Mouse (Mus musculus) thymus, adult 2 months (tissue): Measurements from ENCODE around the gene Selenof. TPM values are rescaled to one million over a fixed set of nuclear protein-coding genes. Genes with fewer than 3 reads are reported as not detected.

Experiments
- DNase-seq: peaks from one replicate; pipeline ENCODE4 v3.0.0; 2021
- H3K27ac ChIP-seq: fragments of 200-500 bp; 2 replicates; pipeline ENCODE4 v1.5.1; 2012; ENCODE audit warnings: low read length, control low read depth; ENCODE audit not compliant: control insufficient read depth, insufficient read depth
- H3K27me3 ChIP-seq: fragments of 200-500 bp; 2 replicates; pipeline ENCODE4 v1.6.1; 2012; ENCODE audit warnings: mild to moderate bottlenecking, low read length, moderate library complexity, mixed read lengths; ENCODE audit not compliant: control insufficient read depth, insufficient read depth
- H3K36me3 ChIP-seq: fragments of 200-500 bp; 2 replicates; pipeline ENCODE4 v1.6.1; 2012; ENCODE audit warnings: mild to moderate bottlenecking, low read length, moderate library complexity; ENCODE audit not compliant: control insufficient read depth, insufficient read depth
- H3K4me1 ChIP-seq: fragments of 200-500 bp; replicated peaks from 2 replicates; pipeline ENCODE4 v1.6.1; 2012; ENCODE audit warnings: low read length; ENCODE audit not compliant: control insufficient read depth, insufficient read depth
- H3K4me3 ChIP-seq: fragments of 200-500 bp; 2 replicates; pipeline ENCODE4 v1.5.1; 2012; ENCODE audit warnings: mild to moderate bottlenecking, low read length, control low read depth, moderate library complexity; ENCODE audit not compliant: control insufficient read depth, insufficient read depth
- CTCF ChIP-seq: fragments of 200-500 bp; IDR thresholded peaks from 2 replicates; pipeline ENCODE4 v1.5.1; 2012; ENCODE audit warnings: mild to moderate bottlenecking, control low read depth, low read length, moderate library complexity, borderline replicate concordance; ENCODE audit not compliant: control insufficient read depth, poor library complexity, insufficient read depth; ENCODE audit errors: extremely low read depth
- POLR2A ChIP-seq: fragments of 200-500 bp; IDR thresholded peaks from 2 replicates; pipeline ENCODE4 v1.6.1; 2012; ENCODE audit warnings: mild to moderate bottlenecking, low read length, control low read depth, moderate library complexity; ENCODE audit not compliant: control insufficient read depth, poor library complexity, insufficient read depth; ENCODE audit errors: extremely low read depth
- WGBS: fragments of 180-500 bp; shearing (Covaris S2); methylation state at CpG from one replicate; pipeline ENCODE4 v1.1.7; 2018; 5-methylcytosine and 5-hydroxymethylcytosine counted together
- polyA plus RNA-seq: library from polyadenylated mRNA; depleted of rRNA; stranded (reverse); fragments of >200 nt; gene quantifications from 2 replicates; pipeline ENCODE4 v1.2.3, GENCODE M21; 2012

The Selenof gene
- polyA plus RNA-seq, 1 experiment: 129 TPM

- Histone ChIP-seq H3K36me3 (peaks cover 31% of the 10 kb centered on the region), H3K4me3 (no peak overlapping the region), H3K27ac (no peak overlapping the region), H3K27me3 (no peaks in the 10 kb centered on the region), H3K4me1 (peaks cover 2% of the 10 kb centered on the region; the same call in 1 of the 2 replicates)
- TF ChIP-seq CTCF (no peak), POLR2A (no peak)
- 64% methylated on average over 3 of the region's 3 CpGs for WGBS
- no peak for DNase-seq
Measured at GRCm38 (mm10) chr3:144581842-144582241, 11.7 kb downstream of the Selenof start.

GRCm38 (mm10) chr3:144582306-144582705 is 12.2 kb downstream of the Selenof start:
- no peak overlapping the region for H3K4me3 ChIP-seq
- H3K36me3 ChIP-seq: peaks cover 31% of the 10 kb centered on the region
- H3K27ac ChIP-seq: no peak overlapping the region
- peaks cover 2% of the 10 kb centered on the region; the same call in 1 of the 2 replicates for H3K4me1 ChIP-seq
- H3K27me3 ChIP-seq: no peaks in the 10 kb centered on the region
- 92% methylated on average over 4 of the region's 4 CpGs for WGBS
- no peak for DNase-seq
- TF ChIP-seq POLR2A (no peak), CTCF (no peak)

- Histone ChIP-seq H3K4me1 (peaks cover 2% of the 10 kb centered on the region; the same call in 1 of the 2 replicates), H3K27me3 (no peaks in the 10 kb centered on the region), H3K36me3 (peaks cover 17% of the 10 kb centered on the region), H3K4me3 (no peak overlapping the region), H3K27ac (no peak overlapping the region)
- DNase-seq: no peak
- TF ChIP-seq CTCF (no peak), POLR2A (no peak)
- 96% methylated on average over 5 of the region's 5 CpGs for WGBS
Measured at GRCm38 (mm10) chr3:144583789-144584188, 13.7 kb downstream of the Selenof start.

DNA sequence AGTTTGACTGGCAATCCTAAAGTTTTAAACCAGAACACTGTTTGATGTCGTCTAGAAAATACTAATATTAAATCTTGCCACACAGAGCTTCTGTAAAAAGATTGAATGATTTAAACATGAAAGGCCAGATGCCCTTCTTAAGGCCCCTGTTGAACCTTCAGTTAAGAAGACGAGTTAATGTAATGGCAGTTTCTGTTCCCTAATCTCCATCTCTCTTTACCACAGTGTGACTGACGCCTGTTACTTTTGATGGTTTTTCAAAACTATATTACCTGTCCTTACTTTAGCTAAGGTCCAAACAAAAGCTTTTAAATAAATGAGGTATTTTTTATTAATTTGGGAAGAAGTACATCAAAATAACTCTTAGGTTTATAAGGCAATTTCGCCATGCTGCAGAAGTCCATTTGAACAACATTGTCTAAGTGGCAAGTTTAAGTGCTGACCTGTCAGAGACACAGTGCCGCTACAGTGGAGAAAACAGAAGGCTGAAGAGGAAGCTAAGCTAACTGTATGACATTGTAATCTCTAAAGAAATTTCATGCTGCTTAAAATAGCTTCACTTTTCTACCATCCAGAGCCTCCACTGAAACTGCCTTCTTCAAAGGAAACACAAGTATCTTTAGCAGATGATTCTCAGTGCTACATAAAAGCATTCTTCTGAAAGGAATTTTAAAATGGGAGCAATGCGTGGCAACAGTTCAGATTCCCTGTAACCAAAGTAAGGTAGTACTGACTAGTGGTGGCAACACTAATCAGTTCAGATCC is 14.9 kb downstream of the Selenof start:
- H3K4me1 ChIP-seq: peaks cover 4% of the 10 kb centered on the region; the same call in 1 of the 2 replicates
- no peaks in the 10 kb centered on the region for H3K27me3 ChIP-seq
- H3K27ac ChIP-seq: no peak overlapping the region
- DNase-seq: no peak
- 83% methylated on average over 6 of the region's 6 CpGs for WGBS
- TF ChIP-seq CTCF: no peak
- TF ChIP-seq POLR2A: no peak
- H3K4me3 ChIP-seq: no peak overlapping the region
- peaks cover 9% of the 10 kb centered on the region for H3K36me3 ChIP-seq

GRCm38 (mm10) chr3:144586731-144587130 is 16.6 kb downstream of the Selenof start:
- Histone ChIP-seq H3K36me3 (peaks cover 14% of the 10 kb centered on the region), H3K27ac (no peak overlapping the region), H3K4me3 (no peak overlapping the region), H3K27me3 (no peaks in the 10 kb centered on the region), H3K4me1 (0 out of 2 replicates have a peak, but pooled peaks cover 2% of the 10 kb centered on the region)
- 96% methylated on average over 7 of the region's 7 CpGs for WGBS
- no peak for TF ChIP-seq POLR2A
- no peak for DNase-seq

- no peak overlapping the region for H3K27ac ChIP-seq
- H3K27me3 ChIP-seq: no peaks in the 10 kb centered on the region
- H3K36me3 ChIP-seq: peaks cover 10% of the 10 kb centered on the region
- no peak for DNase-seq
- 91% methylated on average over 8 of the region's 8 CpGs for WGBS
- H3K4me3 ChIP-seq: no peak overlapping the region
- TF ChIP-seq CTCF (no peak), POLR2A (no peak)
- 0 out of 2 replicates have a peak, but pooled peaks cover 2% of the 10 kb centered on the region for H3K4me1 ChIP-seq
Measured at GRCm38 (mm10) chr3:144589189-144589890, 19.2 kb downstream of the Selenof start.
